Mouse (Mus musculus) kidney, postnatal 4 days (tissue): ENCODE measurements at regions not wholly inside any gene's neighbourhood (a gene's known extent, or its start where the extent isn't known, plus 50 kb on each side); places are given as distances from the start of the nearest gene placed in this dataset.

ENCODE experiments used
- DNase-seq, 2 experiments: peaks; one replicate each; pipeline ENCODE4 v3.0.0; 2021; ENCODE audit warnings: mixed read lengths in 2 of 2

- DNase-seq = no peak
Measured at GRCm38 (mm10) chr3:120898258-120898657, 273.2 kb downstream of the Rwdd3 start.

GRCm38 (mm10) chr3:120897758-120898157 is 273.7 kb downstream of the Rwdd3 start:
- no peak for DNase-seq

- DNase-seq = no peak
Measured at GRCm38 (mm10) chr3:120897221-120897620, 274.3 kb downstream of the Rwdd3 start.

GRCm38 (mm10) chr3:120886063-120886841 is 285.2 kb downstream of the Rwdd3 start:
- DNase-seq = no peak

- no peak for DNase-seq
Measured at GRCm38 (mm10) chr3:120885401-120885800, 286.1 kb downstream of the Rwdd3 start.

- DNase-seq = no peak
Measured at GRCm38 (mm10) chr3:120884189-120884588, 287.3 kb downstream of the Rwdd3 start.

GRCm38 (mm10) chr3:120883650-120884049 is 287.8 kb downstream of the Rwdd3 start:
- no peak for DNase-seq

- no peak for DNase-seq
Measured at GRCm38 (mm10) chr3:120879409-120879808, 292.1 kb downstream of the Rwdd3 start.

- no peak for DNase-seq
Measured at GRCm38 (mm10) chr3:120875740-120876139, 295.8 kb downstream of the Rwdd3 start.

- DNase-seq = no peak
Measured at GRCm38 (mm10) chr3:120865036-120865435, 306.5 kb downstream of the Rwdd3 start.

- no peak for DNase-seq
Measured at GRCm38 (mm10) chr3:120861641-120862040, 309.9 kb downstream of the Rwdd3 start.

GRCm38 (mm10) chr3:120858281-120858680 is 313.2 kb downstream of the Rwdd3 start:
- no peak for DNase-seq

- DNase-seq = no peak
Measured at GRCm38 (mm10) chr3:120854322-120854721, 317.2 kb downstream of the Rwdd3 start.

GRCm38 (mm10) chr3:120843623-120844022 is 327.9 kb downstream of the Rwdd3 start:
- DNase-seq = no peak

- no peak for DNase-seq
Measured at GRCm38 (mm10) chr3:120823536-120823935, 348.0 kb downstream of the Rwdd3 start.

- DNase-seq = no peak
Measured at GRCm38 (mm10) chr3:120811901-120812300, 359.6 kb downstream of the Rwdd3 start.

- no peak for DNase-seq
Measured at GRCm38 (mm10) chr3:120810527-120810926, 361.0 kb downstream of the Rwdd3 start.

- DNase-seq = no peak
Measured at GRCm38 (mm10) chr3:120810048-120810447, 361.4 kb downstream of the Rwdd3 start.

GRCm38 (mm10) chr3:120786659-120787058 is 384.8 kb downstream of the Rwdd3 start:
- no peak for DNase-seq

GRCm38 (mm10) chr3:120781486-120781885 is 390.0 kb downstream of the Rwdd3 start:
- DNase-seq = no peak

GRCm38 (mm10) chr3:120779091-120779490 is 392.4 kb downstream of the Rwdd3 start:
- peak in 1 of 2 experiments; percentile 10 for DNase-seq

GRCm38 (mm10) chr3:120774951-120775350 is 396.5 kb downstream of the Rwdd3 start:
- DNase-seq = peak in 1 of 2 experiments; percentile 3

GRCm38 (mm10) chr3:120761681-120762080 is 409.8 kb downstream of the Rwdd3 start:
- DNase-seq = no peak

GRCm38 (mm10) chr3:120761223-120761622 is 410.3 kb downstream of the Rwdd3 start:
- no peak for DNase-seq

- no peak for DNase-seq
Measured at GRCm38 (mm10) chr3:120748513-120748912, 423.0 kb downstream of the Rwdd3 start.
